Mouse (Mus musculus) MEL (cell line): ENCODE measurements around the gene Ppp1r3e. TPM values are rescaled to one million over a fixed set of nuclear protein-coding genes. Genes with fewer than 3 reads are reported as not detected.

Source experiments
- DNase-seq: peaks from one replicate; pipeline ENCODE4 v3.0.0; 2011; ENCODE audit warnings: low read depth, low spot score
- H3K27ac ChIP-seq: 2 replicates; pipeline ENCODE4 v1.5.1; 2012; ENCODE audit warnings: low read depth, mild to moderate bottlenecking, control low read depth, low read length, moderate library complexity; ENCODE audit not compliant: control insufficient read depth
- H3K27me3 ChIP-seq, 2 experiments: fragments of 150-350 bp in 1 of 2; sonication (generic) in 1 of 2; 2 replicates each; pipeline ENCODE4 v1.6.1; 2012; ENCODE audit warnings: low read length in 2 of 2, mild to moderate bottlenecking in 2 of 2, improper control_type of control experiment in 1 of 2, moderate library complexity in 1 of 2; ENCODE audit not compliant: insufficient read depth in 2 of 2, control insufficient read depth in 1 of 2
- H3K36me3 ChIP-seq, 2 experiments: 2 replicates each; pipeline ENCODE4 v1.6.1; 2012 to 2014; ENCODE audit warnings: low read length in 2 of 2, improper control_type of control experiment in 1 of 2, inconsistent platforms in 1 of 2, mild to moderate bottlenecking in 1 of 2; ENCODE audit not compliant: insufficient read depth in 2 of 2, control insufficient read depth in 1 of 2
- H3K4me1 ChIP-seq, 2 experiments: fragments of 150-350 bp in 1 of 2; sonication (generic) in 1 of 2; 2 replicates each; pipeline ENCODE4 v1.6.1; 2012; ENCODE audit warnings: low read length in 2 of 2, improper control_type of control experiment in 1 of 2, mild to moderate bottlenecking in 1 of 2; ENCODE audit not compliant: insufficient read depth in 2 of 2, control insufficient read depth in 1 of 2
- H3K4me3 ChIP-seq, 2 experiments: fragments of 150-350 bp in 1 of 2; sonication (generic) in 1 of 2; 2 replicates each; pipeline ENCODE4 v1.5.1; 2012; ENCODE audit warnings: low read depth in 2 of 2, low read length in 2 of 2, mild to moderate bottlenecking in 2 of 2, moderate library complexity in 2 of 2, control low read depth in 1 of 2, improper control_type of control experiment in 1 of 2; ENCODE audit not compliant: control insufficient read depth in 1 of 2, insufficient read depth in 1 of 2
- H3K79me2 ChIP-seq: 2 replicates; pipeline ENCODE4 v1.6.1; 2012; ENCODE audit warnings: mild to moderate bottlenecking, low read length, moderate library complexity; ENCODE audit not compliant: control insufficient read depth, poor library complexity, insufficient read depth
- H3K9ac ChIP-seq: 2 replicates; pipeline ENCODE4 v1.6.1; 2012; ENCODE audit warnings: low read depth, mild to moderate bottlenecking, control low read depth, low read length, moderate library complexity; ENCODE audit not compliant: control insufficient read depth, poor library complexity, severe bottlenecking
- H3K9me3 ChIP-seq: fragments of 150-350 bp; sonication (generic); replicated peaks from 2 replicates; pipeline ENCODE4 v1.6.1; 2012; ENCODE audit warnings: mild to moderate bottlenecking, low read length, improper control_type of control experiment, moderate library complexity; ENCODE audit not compliant: insufficient read depth
- BHLHE40 ChIP-seq: IDR thresholded peaks from 2 replicates; pipeline ENCODE4 v1.6.1; 2012; ENCODE audit warnings: low read depth, mild to moderate bottlenecking, inconsistent platforms, low read length, improper control_type of control experiment, borderline replicate concordance
- ELF1 ChIP-seq: IDR thresholded peaks from 2 replicates; pipeline ENCODE4 v1.6.1; 2014; ENCODE audit warnings: low read depth, mild to moderate bottlenecking, inconsistent platforms, low read length, improper control_type of control experiment, moderate library complexity
- EP300 ChIP-seq, 2 experiments: IDR thresholded peaks; 2 replicates each; pipeline ENCODE4 v1.6.1; 2011; ENCODE audit warnings: improper control_type of control experiment in 2 of 2, low read length in 2 of 2, low read depth in 1 of 2, mild to moderate bottlenecking in 1 of 2
- HCFC1 ChIP-seq: IDR thresholded peaks from 2 replicates; pipeline ENCODE4 v1.6.1; 2012; ENCODE audit warnings: low read depth, mild to moderate bottlenecking, inconsistent platforms, low read length, improper control_type of control experiment, moderate library complexity
- MAFK ChIP-seq: IDR thresholded peaks from 2 replicates; pipeline ENCODE4 v1.6.1; 2011; ENCODE audit warnings: low read depth, mild to moderate bottlenecking, low read length, improper control_type of control experiment, borderline replicate concordance
- MAX ChIP-seq: IDR thresholded peaks from 2 replicates; pipeline ENCODE4 v1.6.1; 2011; ENCODE audit warnings: low read length, improper control_type of control experiment
- MAZ ChIP-seq: IDR thresholded peaks from 2 replicates; pipeline ENCODE4 v1.6.1; 2012; ENCODE audit warnings: low read depth, mild to moderate bottlenecking, inconsistent platforms, low read length, improper control_type of control experiment
- MXI1 ChIP-seq: IDR thresholded peaks from 2 replicates; pipeline ENCODE4 v1.6.1; 2011; ENCODE audit warnings: mild to moderate bottlenecking, low read depth, low read length, improper control_type of control experiment
- MYC ChIP-seq: IDR thresholded peaks from 2 replicates; pipeline ENCODE4 v1.6.1; 2011; ENCODE audit warnings: low read depth, mild to moderate bottlenecking, low read length, improper control_type of control experiment, moderate library complexity
- NELFE ChIP-seq: IDR thresholded peaks from 2 replicates; pipeline ENCODE4 v1.6.1; 2011; ENCODE audit warnings: low read depth, low read length, improper control_type of control experiment
- NRF1 ChIP-seq: IDR thresholded peaks from 2 replicates; pipeline ENCODE4 v1.6.1; 2014; ENCODE audit warnings: low read depth, mild to moderate bottlenecking, inconsistent platforms, low read length, improper control_type of control experiment, moderate library complexity; ENCODE audit not compliant: poor library complexity, insufficient read depth, severe bottlenecking
- POLR2A ChIP-seq, 2 experiments: IDR thresholded peaks; 2 replicates each; pipeline ENCODE4 v1.6.1; 2011 to 2012; ENCODE audit warnings: low read length in 2 of 2, mild to moderate bottlenecking in 2 of 2, control low read depth in 1 of 2, improper control_type of control experiment in 1 of 2, low read depth in 1 of 2, moderate library complexity in 1 of 2; ENCODE audit not compliant: control insufficient read depth in 1 of 2, insufficient read depth in 1 of 2, poor library complexity in 1 of 2
- POLR2AphosphoS2 ChIP-seq: IDR thresholded peaks from 2 replicates; pipeline ENCODE4 v1.6.1; 2011; ENCODE audit warnings: low read length, improper control_type of control experiment
- RCOR1 ChIP-seq: IDR thresholded peaks from 2 replicates; pipeline ENCODE4 v1.6.1; 2012; ENCODE audit warnings: low read depth, mild to moderate bottlenecking, inconsistent platforms, low read length, improper control_type of control experiment
- SIN3A ChIP-seq: IDR thresholded peaks from 2 replicates; pipeline ENCODE4 v1.6.1; 2012; ENCODE audit warnings: low read length, improper control_type of control experiment, inconsistent platforms
- TBP ChIP-seq: IDR thresholded peaks from 2 replicates; pipeline ENCODE4 v1.8.0; 2011; ENCODE audit warnings: low read depth, low read length, improper control_type of control experiment
- TCF12 ChIP-seq: IDR thresholded peaks from 2 replicates; pipeline ENCODE4 v1.6.1; 2014; ENCODE audit warnings: low read depth, mild to moderate bottlenecking, inconsistent platforms, low read length, improper control_type of control experiment, moderate library complexity
- UBTF ChIP-seq: IDR thresholded peaks from 2 replicates; pipeline ENCODE4 v1.6.1; 2012; ENCODE audit warnings: low read depth, mild to moderate bottlenecking, inconsistent platforms, low read length, improper control_type of control experiment, moderate library complexity, borderline replicate concordance; ENCODE audit not compliant: insufficient read depth
- USF1 ChIP-seq: IDR thresholded peaks from 2 replicates; pipeline ENCODE4 v1.6.1; 2014; ENCODE audit warnings: low read depth, mild to moderate bottlenecking, inconsistent platforms, low read length, improper control_type of control experiment, moderate library complexity
- USF2 ChIP-seq, 2 experiments: IDR thresholded peaks; 2 replicates each; pipeline ENCODE4 v1.6.1; 2011 to 2012; ENCODE audit warnings: improper control_type of control experiment in 2 of 2, low read length in 2 of 2, borderline replicate concordance in 1 of 2, inconsistent platforms in 1 of 2, low read depth in 1 of 2, mild to moderate bottlenecking in 1 of 2; ENCODE audit not compliant: insufficient read depth in 1 of 2
- ZKSCAN1 ChIP-seq: IDR thresholded peaks from 2 replicates; pipeline ENCODE4 v1.6.1; 2012; ENCODE audit warnings: low read depth, mild to moderate bottlenecking, inconsistent platforms, low read length, improper control_type of control experiment, moderate library complexity
- ZMIZ1 ChIP-seq: IDR thresholded peaks from 2 replicates; pipeline ENCODE4 v1.6.1; 2012; ENCODE audit warnings: low read depth, mild to moderate bottlenecking, inconsistent platforms, low read length, improper control_type of control experiment, moderate library complexity
- polyA plus RNA-seq, 2 experiments: library from polyadenylated mRNA; stranded (reverse) in 1 of 2; unstranded in 1 of 2; fragments of >175 nt in 1 of 2; fragments of >200 nt in 1 of 2; gene quantifications; 2 replicates each; pipeline versions ENCODE4 v1.2.1 to v1.2.4; 2012; ENCODE audit warnings: low replicate concordance in 2 of 2, low read depth in 1 of 2; ENCODE audit not compliant: insufficient read length in 2 of 2, insufficient read depth in 1 of 2, missing spikeins in 1 of 2
- total RNA-seq: library from RNA; depleted of rRNA; stranded (reverse); fragments of 300-350 nt; gene quantifications from 2 replicates; pipeline ENCODE4 v1.2.3, GENCODE M21; 2012

Gene Ppp1r3e
- total and polyA plus RNA-seq, 3 experiments, result 0.73 to 1.2 TPM; not detected in 1

DNA sequence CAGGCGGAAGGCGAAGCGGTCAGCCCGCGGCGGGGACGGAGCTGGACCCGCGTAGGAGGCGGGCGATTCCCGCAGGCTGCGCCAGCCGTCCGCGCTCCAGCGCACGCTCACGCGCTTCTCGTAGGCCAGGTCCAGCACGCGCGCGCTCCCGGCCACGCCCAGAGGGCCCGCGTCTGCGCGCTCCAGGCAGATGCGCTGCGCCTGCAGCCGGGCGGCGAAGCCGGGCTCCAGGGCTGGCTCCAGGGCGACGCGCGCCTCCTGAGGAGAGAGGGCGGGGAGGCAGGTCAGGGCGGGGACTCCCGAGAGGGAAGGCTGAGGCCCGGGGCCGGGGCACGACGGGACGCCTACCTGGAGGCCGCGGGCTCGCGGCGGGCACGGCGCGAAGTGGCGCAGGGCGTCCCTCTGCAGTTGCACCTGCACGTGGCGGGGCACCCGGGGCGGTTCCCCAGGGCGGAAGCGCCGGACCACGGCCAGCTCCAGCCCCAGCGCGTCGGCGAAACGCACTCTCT, 757 bp downstream of the Ppp1r3e start:
- peak; percentile 96 for DNase-seq
- H3K27ac ChIP-seq, result no peak overlapping the region
- TF ChIP-seq NRF1, result peak; percentile 80
- 0 out of 2 replicates have a peak, but pooled peaks have one; percentile 5 for TF ChIP-seq TBP
- TF ChIP-seq ZKSCAN1, result no peak
- TF ChIP-seq POLR2A (IDR thresholded peaks at IDR 0.05; ENCODE audit: control insufficient read depth in 1 of 2, insufficient read depth in 1 of 2, low read depth in 1 of 2, low read length in 2 of 2, poor library complexity in 1 of 2), result peak; percentile 55 to 77; a peak in 3 of 4 replicates
- TF ChIP-seq HCFC1, result peak; percentile 66
- peak; percentile 81; the same call in 1 of the 2 replicates for TF ChIP-seq MXI1
- peak; percentile 38; the same call in 1 of the 2 replicates for TF ChIP-seq TCF12
- peak; percentile 69 for TF ChIP-seq MAX
- TF ChIP-seq MAZ, result peak; percentile 39; the same call in 1 of the 2 replicates
- TF ChIP-seq POLR2AphosphoS2, result peak; percentile 50; the same call in 1 of the 2 replicates
- peak; percentile 90; the same call in 1 of the 2 replicates for TF ChIP-seq UBTF
- peak; percentile 41; the same call in 1 of the 2 replicates for TF ChIP-seq SIN3A
- TF ChIP-seq USF2 (IDR thresholded peaks at IDR 0.05; ENCODE audit: borderline replicate concordance in 1 of 2, insufficient read depth in 1 of 2, low read depth in 1 of 2, low read length in 2 of 2), result no peak
- TF ChIP-seq MAFK, result no peak
- TF ChIP-seq ZMIZ1, result no peak
- TF ChIP-seq ELF1, result 0 out of 2 replicates have a peak, but pooled peaks have one; percentile 8
- peak; percentile 32; the same call in 1 of the 2 replicates for TF ChIP-seq USF1
- TF ChIP-seq RCOR1, result no peak
- peak; percentile 59; the same call in 1 of the 2 replicates for TF ChIP-seq MYC
- peak; percentile 54; the same call in 1 of the 2 replicates for TF ChIP-seq BHLHE40
- TF ChIP-seq NELFE, result peak; percentile 77
- no peak for TF ChIP-seq EP300 (IDR thresholded peaks at IDR 0.05; ENCODE audit: low read depth in 1 of 2, low read length in 2 of 2)

More for the DNA sequence above, 757 bp downstream of the Ppp1r3e start:
- H3K9me3 ChIP-seq, result no peaks in the 10 kb centered on the region
- peaks cover 0 to 9% of the 10 kb centered on the region in 2 experiments; a peak in 1 of 4 replicates for H3K36me3 ChIP-seq
- no peaks in the 10 kb centered on the region for H3K27me3 ChIP-seq
- peak overlapping the region; percentile 90 for H3K9ac ChIP-seq
- peaks cover 2% of the 10 kb centered on the region; the same call in 1 of the 2 replicates for H3K79me2 ChIP-seq
- peaks cover 3 to 11% of the 10 kb centered on the region in 2 experiments for H3K4me1 ChIP-seq
- peak overlapping the region; percentile 90 to 92 for H3K4me3 ChIP-seq
